Mouse (Mus musculus) stomach, embryonic 14.5 days (tissue): ENCODE results near the gene 2210016L21Rik. TPM values are rescaled to one million over a fixed set of nuclear protein-coding genes. Genes with fewer than 3 reads are reported as not detected.

Experiments
- ATAC-seq: fragments of 200-750 bp; cut with Nextera tagmentation; 2 replicates; pipeline ENCODE4 v1.8.0; 2017; ENCODE audit warnings: low read depth, moderate TSS enrichment; ENCODE audit not compliant: insufficient number of reproducible peaks, insufficient read depth, low FRiP score
- H3K27ac ChIP-seq: fragments of 300-500 bp; sonication (generic); 2 replicates; pipeline ENCODE4 v1.5.1; 2014; ENCODE audit warnings: mild to moderate bottlenecking, low read length, moderate library complexity, mixed read lengths
- H3K27me3 ChIP-seq: fragments of 300-500 bp; sonication (generic); 2 replicates; pipeline ENCODE4 v1.6.1; 2014; ENCODE audit warnings: low read length, control low read depth, mixed read lengths; ENCODE audit not compliant: control insufficient read depth, insufficient read depth
- H3K36me3 ChIP-seq: fragments of 300-500 bp; sonication (generic); 2 replicates; pipeline ENCODE4 v1.6.1; 2014; ENCODE audit warnings: mild to moderate bottlenecking, control low read depth, low read length, moderate library complexity, mixed read lengths; ENCODE audit not compliant: control insufficient read depth, insufficient read depth
- H3K4me1 ChIP-seq: fragments of 300-500 bp; sonication (generic); 2 replicates; pipeline ENCODE4 v1.6.1; 2014; ENCODE audit warnings: low read length, control low read depth, mixed read lengths; ENCODE audit not compliant: control insufficient read depth, insufficient read depth
- H3K4me2 ChIP-seq: fragments of 300-500 bp; sonication (generic); replicated peaks from 2 replicates; pipeline ENCODE4 v1.6.1; 2014; ENCODE audit warnings: low read depth, low read length, control low read depth
- H3K4me3 ChIP-seq: fragments of 300-500 bp; sonication (generic); 2 replicates; pipeline ENCODE4 v1.5.1; 2014; ENCODE audit warnings: low read depth, low read length, control low read depth
- H3K9ac ChIP-seq: fragments of 300-500 bp; sonication (generic); replicated peaks from 2 replicates; pipeline ENCODE4 v1.6.1; 2014; ENCODE audit warnings: low read depth, mild to moderate bottlenecking, control low read depth, low read length, moderate library complexity, mixed read lengths
- H3K9me3 ChIP-seq: fragments of 300-500 bp; sonication (generic); 2 replicates; pipeline ENCODE4 v1.6.1; 2016; ENCODE audit warnings: low read depth, low read length, control low read depth; ENCODE audit not compliant: control insufficient read depth
- WGBS: fragments of 180-500 bp; shearing (Covaris S2); extraction: QIAGEN DNeasy Blood & Tissue Kit; methylation state at CpG from one replicate; pipeline ENCODE4 v1.1.7; 2014; 5-methylcytosine and 5-hydroxymethylcytosine counted together
- polyA plus RNA-seq: library from polyadenylated mRNA; unstranded; fragments of >200 nt; fragmentation: Nextera tagmentation; extraction: Ambion mirVana; gene quantifications from 2 replicates; pipeline ENCODE4 v1.2.1, GENCODE M21; 2014

2210016L21Rik gene
- polyA plus RNA-seq, 1 experiment from 2014 or later: 51.8 TPM

DNA sequence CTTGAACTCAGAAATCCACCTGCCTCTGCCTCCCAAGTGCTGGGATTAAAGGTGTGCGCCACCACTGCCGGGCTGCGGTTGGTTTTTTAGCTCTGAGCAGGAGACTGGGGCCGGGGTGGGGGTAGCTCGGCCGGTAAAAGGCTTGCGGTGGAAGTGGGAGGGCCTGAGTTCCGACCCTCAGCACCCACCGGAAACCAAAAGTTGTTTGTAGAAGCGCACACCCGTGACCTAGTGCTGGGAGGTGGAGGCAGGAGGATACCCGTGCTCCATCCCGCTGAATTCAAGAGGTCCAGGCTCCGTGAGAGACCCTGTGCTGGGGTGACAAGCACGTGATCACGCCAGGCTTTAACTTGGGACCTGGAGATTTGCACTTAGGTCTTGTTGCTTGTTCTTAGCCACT, 54.5 kb downstream of the 2210016L21Rik start:
- WGBS: 76% methylated on average over 16 of the region's 16 CpGs
- no peaks in the 10 kb centered on the region for H3K4me1 ChIP-seq
- no peak overlapping the region for H3K9ac ChIP-seq

DNA sequence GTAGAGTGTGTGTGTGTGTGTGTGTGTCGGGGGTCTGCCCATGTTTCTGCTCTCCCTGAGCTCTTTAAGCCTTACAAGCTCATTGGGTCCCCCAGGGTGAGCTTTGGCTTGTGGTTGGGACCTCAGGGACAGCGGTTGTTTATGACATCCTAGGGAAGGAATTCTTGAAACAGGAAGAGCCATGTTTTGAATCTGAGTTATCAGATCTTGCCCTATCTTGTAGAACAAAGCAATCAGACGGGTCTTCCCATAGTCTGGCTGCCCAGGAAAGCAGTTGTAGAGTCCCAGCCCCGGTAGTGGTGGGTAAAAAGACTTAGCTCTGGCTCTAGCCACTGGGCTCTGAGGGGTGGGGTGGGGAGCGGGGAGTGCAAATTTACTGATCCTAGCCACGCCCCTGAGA, 55.4 kb downstream of the 2210016L21Rik start:
- no peak overlapping the region for H3K9ac ChIP-seq
- H3K36me3 ChIP-seq: no peaks in the 10 kb centered on the region
- WGBS: 61% methylated on average over 6 of the region's 6 CpGs
- H3K4me3 ChIP-seq: no peak overlapping the region
- H3K27me3 ChIP-seq: no peaks in the 10 kb centered on the region
- no peaks in the 10 kb centered on the region for H3K9me3 ChIP-seq
- ATAC-seq: no peak
- no peaks in the 10 kb centered on the region for H3K4me1 ChIP-seq
- H3K4me2 ChIP-seq: no peak overlapping the region
- H3K27ac ChIP-seq: no peak overlapping the region

More for the DNA sequence above, 54.5 kb downstream of the 2210016L21Rik start:
- ATAC-seq: no peak
- no peak overlapping the region for H3K27ac ChIP-seq
- no peaks in the 10 kb centered on the region for H3K27me3 ChIP-seq
- no peak overlapping the region for H3K4me2 ChIP-seq
- no peaks in the 10 kb centered on the region for H3K36me3 ChIP-seq
- no peak overlapping the region for H3K4me3 ChIP-seq
- no peaks in the 10 kb centered on the region for H3K9me3 ChIP-seq

Other genes with a start within 250 kb of the 2210016L21Rik start
- 11.9 and 14.1 TPM in 2 replicates for gene Tchp, start 234.4 kb upstream of the 2210016L21Rik start, polyA plus RNA-seq
- gene Ankrd13a, start 167.5 kb upstream of the 2210016L21Rik start, polyA plus RNA-seq: 35.6 and 49.5 TPM in 2 replicates
- gene Git2, start 166.6 kb upstream of the 2210016L21Rik start, polyA plus RNA-seq: 41.2 and 42.6 TPM in 2 replicates
- gene 1500011B03Rik, start 118.7 kb upstream of the 2210016L21Rik start, polyA plus RNA-seq: 112 and 113 TPM in 2 replicates
- gene 4930519G04Rik, start 88.5 kb upstream of the 2210016L21Rik start, polyA plus RNA-seq: not detected in 2 replicates
- gene Gm9936, start 83.5 kb upstream of the 2210016L21Rik start, polyA plus RNA-seq: 0.09 and 0.28 TPM in 2 replicates
- 5.2 and 5.3 TPM in 2 replicates for gene Oasl2, start 45.2 kb upstream of the 2210016L21Rik start, polyA plus RNA-seq
- gene Oasl1, start 18.9 kb upstream of the 2210016L21Rik start, polyA plus RNA-seq: 0.57 and 0.75 TPM in 2 replicates
- 7.1 and 7.7 TPM in 2 replicates for gene Hnf1a, start 28.9 kb downstream of the 2210016L21Rik start, polyA plus RNA-seq
- gene Sppl3, start 69.0 kb downstream of the 2210016L21Rik start, polyA plus RNA-seq: 27.6 and 27.7 TPM in 2 replicates
- gene Gm10401, start 156.1 kb downstream of the 2210016L21Rik start, polyA plus RNA-seq: 51.7 and 54.7 TPM in 2 replicates
- 38.5 and 39.9 TPM in 2 replicates for gene Acads, start 177.2 kb downstream of the 2210016L21Rik start, polyA plus RNA-seq
- gene Unc119b, start 192.8 kb downstream of the 2210016L21Rik start, polyA plus RNA-seq: 26.3 and 27.3 TPM in 2 replicates
- gene Mlec, start 216.0 kb downstream of the 2210016L21Rik start, polyA plus RNA-seq: 52.6 and 61.3 TPM in 2 replicates